Mouse (Mus musculus) liver, adult 2 months (tissue): Measurements from ENCODE around the gene Psmd12. TPM values are rescaled to one million over a fixed set of nuclear protein-coding genes. Genes with fewer than 3 reads are reported as not detected.
A peak's percentile ranks its signal among the peaks of the same experiment; 100 is the strongest.

Experiments
- DNase-seq: peaks from one replicate; pipeline ENCODE4 v3.0.0-alpha.2; 2011; ENCODE audit warnings: low read depth, low spot score; ENCODE audit errors: extremely low read depth
- H3K27ac ChIP-seq: fragments of 200-500 bp; replicated peaks from 2 replicates; pipeline ENCODE4 v1.5.1; 2012; ENCODE audit warnings: low read depth, mild to moderate bottlenecking, control low read depth, inconsistent platforms, low read length; ENCODE audit not compliant: insufficient read depth
- H3K27me3 ChIP-seq: fragments of 200-500 bp; 2 replicates; pipeline ENCODE4 v1.6.1; 2012; ENCODE audit warnings: mild to moderate bottlenecking, moderate library complexity, low read length, inconsistent platforms; ENCODE audit not compliant: control insufficient read depth, insufficient read depth
- H3K36me3 ChIP-seq: fragments of 200-500 bp; 2 replicates; pipeline ENCODE4 v1.6.1; 2012; ENCODE audit warnings: low read length, inconsistent platforms; ENCODE audit not compliant: control insufficient read depth, insufficient read depth
- H3K4me1 ChIP-seq: fragments of 200-500 bp; 2 replicates; pipeline ENCODE4 v1.6.1; 2011; ENCODE audit warnings: low read length; ENCODE audit not compliant: control insufficient read depth, insufficient read depth
- H3K4me3 ChIP-seq: fragments of 200-500 bp; 2 replicates; pipeline ENCODE4 v1.5.1; 2011; ENCODE audit warnings: low read depth, mild to moderate bottlenecking, control low read depth, low read length, moderate library complexity; ENCODE audit not compliant: insufficient read depth
- H3K79me2 ChIP-seq: fragments of 200-500 bp; 2 replicates; pipeline ENCODE4 v1.6.1; 2012; ENCODE audit warnings: inconsistent platforms, mild to moderate bottlenecking, low read length, moderate library complexity; ENCODE audit not compliant: control insufficient read depth, insufficient read depth
- H3K9ac ChIP-seq: fragments of 200-500 bp; 2 replicates; pipeline ENCODE4 v1.6.1; 2012; ENCODE audit warnings: low read depth, mild to moderate bottlenecking, control low read depth, inconsistent platforms, low read length
- CTCF ChIP-seq: fragments of 200-500 bp; IDR thresholded peaks from 2 replicates; pipeline ENCODE4 v1.5.1; 2011; ENCODE audit warnings: low read depth, low read length, control low read depth
- POLR2A ChIP-seq: fragments of 200-500 bp; IDR thresholded peaks from 2 replicates; pipeline ENCODE4 v1.6.1; 2011; ENCODE audit warnings: low read length, control low read depth; ENCODE audit not compliant: insufficient read depth; ENCODE audit errors: extremely low read depth
- WGBS: fragments of 180-500 bp; shearing (Covaris S2); methylation state at CpG from one replicate; pipeline ENCODE4 v1.1.7; 2018; 5-methylcytosine and 5-hydroxymethylcytosine counted together
- polyA plus RNA-seq: library from polyadenylated mRNA; depleted of rRNA; stranded (reverse); fragments of >200 nt; gene quantifications from 2 replicates; pipeline ENCODE4 v1.2.3, GENCODE M21; 2012
- total RNA-seq: library from RNA; depleted of rRNA; stranded (reverse); fragments of >200 nt; gene quantifications from 2 replicates; pipeline ENCODE4 v1.2.3, GENCODE M21; 2014

Gene Psmd12
- total and polyA plus RNA-seq, 2 experiments: 14.5 to 54.7 TPM

- Histone ChIP-seq H3K27ac (no peak overlapping the region), H3K36me3 (no peaks in the 10 kb centered on the region), H3K4me1 (no peaks in the 10 kb centered on the region; the same call in 1 of the 2 replicates), H3K27me3 (no peaks in the 10 kb centered on the region), H3K79me2 (no peaks in the 10 kb centered on the region), H3K9ac (no peak overlapping the region), H3K4me3 (no peak overlapping the region)
- WGBS: 45% methylated on average over 5 of the region's 5 CpGs
- no peak for TF ChIP-seq POLR2A
- no peak for TF ChIP-seq CTCF
- DNase-seq: no peak
These were observed 53.0 kb downstream of the Psmd12 start for GRCm38 (mm10) chr11:107532271-107532670.

DNA sequence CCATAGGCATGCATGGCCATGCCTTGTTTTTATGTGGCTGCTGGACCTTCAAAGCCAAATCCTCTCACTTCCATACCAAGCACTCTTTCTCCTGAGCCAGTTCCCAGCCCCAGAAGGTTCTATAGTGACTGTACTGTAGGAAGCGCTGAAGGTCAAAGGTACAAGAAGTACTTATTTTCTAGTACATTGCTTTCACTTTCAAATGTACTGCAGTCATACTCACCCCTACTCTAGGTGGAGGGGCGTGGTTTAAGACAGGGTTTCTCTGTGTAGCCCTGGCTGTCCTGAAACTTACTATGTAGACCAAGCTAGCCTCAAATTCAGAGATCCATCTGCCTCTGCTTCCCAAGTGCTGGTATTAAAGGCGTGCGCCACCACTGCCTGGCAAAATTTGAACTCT is 59.7 kb downstream of the Psmd12 start:
- no peak for DNase-seq
- Histone ChIP-seq H3K27me3 (no peaks in the 10 kb centered on the region), H3K4me1 (no peaks in the 10 kb centered on the region), H3K27ac (no peak overlapping the region), H3K9ac (no peak overlapping the region), H3K79me2 (no peaks in the 10 kb centered on the region), H3K36me3 (no peaks in the 10 kb centered on the region), H3K4me3 (no peak overlapping the region)
- WGBS: 90% methylated on average over 4 of the region's 4 CpGs
- TF ChIP-seq POLR2A (no peak), CTCF (no peak)

DNA sequence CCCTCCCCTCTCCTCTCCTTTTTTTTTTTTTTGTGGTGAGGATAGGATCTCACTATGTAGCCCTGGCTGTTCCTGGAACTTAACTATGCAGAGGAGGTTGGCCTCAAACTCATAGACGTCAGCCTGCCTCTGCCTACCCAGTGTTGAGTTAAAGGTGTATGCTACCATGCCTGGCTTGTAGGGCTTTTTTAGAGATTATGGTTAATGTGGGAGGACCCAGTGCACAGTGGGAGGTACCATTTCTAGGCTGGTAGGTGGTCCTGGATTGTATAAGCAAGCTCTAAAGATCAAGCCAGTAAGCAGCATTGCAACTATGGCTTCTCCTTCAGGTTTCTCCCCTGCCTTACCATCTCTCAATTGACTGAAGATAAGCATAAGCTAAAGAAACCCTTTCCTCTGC is 61.1 kb downstream of the Psmd12 start:
- no peaks in the 10 kb centered on the region for H3K4me1 ChIP-seq
- H3K36me3 ChIP-seq: no peaks in the 10 kb centered on the region
- H3K27ac ChIP-seq: no peak overlapping the region
- no peaks in the 10 kb centered on the region for H3K27me3 ChIP-seq
- DNase-seq: no peak
- H3K9ac ChIP-seq: no peak overlapping the region
- 81% methylated on average over 1 of the region's 1 CpGs for WGBS
- no peak for TF ChIP-seq CTCF
- no peak for TF ChIP-seq POLR2A
- no peaks in the 10 kb centered on the region for H3K79me2 ChIP-seq
- no peak overlapping the region for H3K4me3 ChIP-seq

GRCm38 (mm10) chr11:107545747-107546476 is 66.6 kb downstream of the Psmd12 start:
- Histone ChIP-seq H3K27ac (no peak overlapping the region), H3K4me1 (peaks cover 3% of the 10 kb centered on the region; the same call in 1 of the 2 replicates), H3K27me3 (no peaks in the 10 kb centered on the region), H3K36me3 (no peaks in the 10 kb centered on the region), H3K4me3 (no peak overlapping the region), H3K79me2 (peaks cover 9% of the 10 kb centered on the region), H3K9ac (no peak overlapping the region)
- no peak for DNase-seq
- 63% methylated on average over 13 of the region's 13 CpGs for WGBS
- TF ChIP-seq POLR2A (no peak), CTCF (no peak)

DNA sequence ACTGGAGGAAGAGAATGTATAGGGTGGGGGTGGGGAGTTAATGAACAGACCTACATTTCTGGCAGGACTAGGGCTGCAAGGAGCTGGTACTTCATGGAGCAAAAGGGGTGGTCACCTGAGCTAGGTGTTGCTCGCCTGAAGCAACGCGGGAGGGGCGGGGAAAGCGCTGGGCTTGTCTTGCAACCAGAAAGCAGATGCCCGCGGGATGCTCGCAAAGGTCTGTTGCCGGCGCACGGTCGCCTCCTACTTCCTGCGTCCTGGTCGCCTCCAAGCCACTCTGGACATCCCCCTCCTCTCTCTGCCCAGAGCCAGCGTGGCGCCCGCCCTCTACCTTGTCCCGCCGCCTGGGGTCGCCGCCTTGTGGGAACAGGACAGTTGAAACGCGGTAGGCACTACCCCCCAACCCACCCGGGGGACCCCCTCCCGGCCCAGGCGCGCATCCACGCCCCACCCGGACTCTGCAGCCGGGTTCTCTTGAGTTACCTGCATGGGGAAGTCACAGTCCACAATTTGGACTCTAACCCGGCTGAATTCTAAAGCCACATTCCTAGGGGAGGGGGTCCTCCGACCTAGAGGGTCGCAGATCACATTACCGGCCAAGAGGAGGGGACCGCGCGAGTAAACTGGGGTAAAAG is 67.5 kb downstream of the Psmd12 start:
- H3K27me3 ChIP-seq: no peaks in the 10 kb centered on the region
- no peak for DNase-seq
- H3K4me3 ChIP-seq: peak overlapping the region; percentile 96
- H3K79me2 ChIP-seq: peaks cover 12% of the 10 kb centered on the region
- 0 out of 2 replicates have a peak, but pooled peaks have one; percentile 2 for TF ChIP-seq CTCF
- no peak for TF ChIP-seq POLR2A
- peaks cover 3% of the 10 kb centered on the region; the same call in 1 of the 2 replicates for H3K4me1 ChIP-seq
- 3% methylated on average over 37 of the region's 37 CpGs for WGBS
- peak overlapping the region; percentile 79 for H3K9ac ChIP-seq
- no peak overlapping the region for H3K27ac ChIP-seq
- H3K36me3 ChIP-seq: peaks cover 2% of the 10 kb centered on the region; the same call in 1 of the 2 replicates
